Mouse (Mus musculus): ENCODE measurements around the gene Rhou. TPM values are rescaled to one million over a fixed set of nuclear protein-coding genes. Genes with fewer than 3 reads are reported as not detected.

The Rhou gene
- polyA plus RNA-seq, 1 experiment from 2014 or later, result 5.8 TPM

DNA sequence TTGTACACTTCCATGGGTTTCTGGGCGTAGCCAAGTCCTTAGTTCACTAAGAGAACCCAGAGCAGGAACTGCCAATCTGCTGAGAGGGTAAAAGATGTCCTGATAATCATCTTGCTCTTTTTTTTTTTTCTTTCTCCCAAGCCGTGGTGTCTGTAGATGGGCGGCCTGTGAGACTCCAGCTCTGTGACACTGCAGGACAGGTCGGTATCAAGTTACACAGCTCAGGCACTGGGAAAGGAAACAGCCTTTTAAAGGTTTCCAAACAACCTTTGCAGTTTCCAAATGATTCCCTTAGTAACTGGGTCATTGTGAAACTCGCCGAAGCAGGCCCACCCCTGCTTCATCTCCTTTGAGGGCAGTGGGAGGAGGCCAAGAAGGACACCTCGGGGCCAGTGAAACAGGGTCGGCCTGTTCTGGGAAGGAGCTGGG is 1.6 kb downstream of the Rhou start:
- ATAC-seq, result peak; percentile 45
- Histone ChIP-seq H3K4me3 (ENCODE audit: low read depth, low read length) (peak overlapping the region; percentile 74), H3K9ac (replicated peaks; ENCODE audit: low read depth) (no peak overlapping the region; the same call in 1 of the 2 replicates), H3K27ac (ENCODE audit: low read length) (peak overlapping the region; percentile 90; the same call in 1 of the 2 replicates), H3K27me3 (replicated peaks; ENCODE audit: insufficient read depth, low read length) (no peaks in the 10 kb centered on the region), H3K36me3 (ENCODE audit: insufficient read depth, low read length) (no peaks in the 10 kb centered on the region), H3K4me1 (ENCODE audit: insufficient read depth, low read depth, low read length) (0 out of 2 replicates have a peak, but pooled peaks cover 3% of the 10 kb centered on the region), H3K4me2 (replicated peaks; ENCODE audit: low read depth, low read length) (peak overlapping the region; percentile 87), H3K9me3 (ENCODE audit: low read length) (no peaks in the 10 kb centered on the region)
- TF ChIP-seq EP300 (IDR thresholded peaks at IDR 0.05) (no peak), CTCF (IDR thresholded peaks at IDR 0.05) (no peak)
- 17% methylated on average over 8 of the region's 8 CpGs for WGBS
- peak; percentile 82 for DNase-seq (ENCODE audit: low spot score)

DNA sequence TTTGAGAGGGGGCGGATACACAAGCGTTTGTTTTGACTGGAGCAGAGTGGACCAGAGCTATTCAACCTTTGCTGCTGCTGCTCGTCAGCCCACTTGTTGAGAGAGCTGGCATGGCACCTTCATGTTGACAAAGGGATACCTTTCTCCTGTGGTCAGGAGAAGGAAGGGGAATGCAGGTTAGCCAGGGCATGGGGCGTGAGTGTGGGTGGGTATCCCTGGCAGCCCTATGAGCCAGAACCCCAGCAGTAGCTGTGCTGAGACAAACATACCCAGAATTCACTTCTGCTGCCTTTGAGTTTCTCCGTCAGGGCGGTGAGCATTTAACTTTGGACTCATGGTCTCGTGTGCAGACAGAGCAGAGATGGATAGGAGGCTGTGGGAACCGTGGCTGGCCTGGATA is 4.1 kb downstream of the Rhou start:
- no peak for TF ChIP-seq EP300 (IDR thresholded peaks at IDR 0.05)
- TF ChIP-seq CTCF (IDR thresholded peaks at IDR 0.05), result no peak
- no peak for DNase-seq (ENCODE audit: low spot score)
- no peak for ATAC-seq
- Histone ChIP-seq H3K9ac (replicated peaks; ENCODE audit: low read depth) (no peak overlapping the region), H3K27ac (ENCODE audit: low read length) (no peak overlapping the region), H3K27me3 (replicated peaks; ENCODE audit: insufficient read depth, low read length) (no peaks in the 10 kb centered on the region), H3K36me3 (ENCODE audit: insufficient read depth, low read length) (0 out of 2 replicates have a peak, but pooled peaks cover 2% of the 10 kb centered on the region), H3K4me3 (ENCODE audit: low read depth, low read length) (no peak overlapping the region), H3K4me2 (replicated peaks; ENCODE audit: low read depth, low read length) (no peak overlapping the region), H3K4me1 (ENCODE audit: insufficient read depth, low read depth, low read length) (0 out of 2 replicates have a peak, but pooled peaks cover 3% of the 10 kb centered on the region), H3K9me3 (ENCODE audit: low read length) (no peaks in the 10 kb centered on the region)
- 81% methylated on average over 8 of the region's 8 CpGs for WGBS

DNA sequence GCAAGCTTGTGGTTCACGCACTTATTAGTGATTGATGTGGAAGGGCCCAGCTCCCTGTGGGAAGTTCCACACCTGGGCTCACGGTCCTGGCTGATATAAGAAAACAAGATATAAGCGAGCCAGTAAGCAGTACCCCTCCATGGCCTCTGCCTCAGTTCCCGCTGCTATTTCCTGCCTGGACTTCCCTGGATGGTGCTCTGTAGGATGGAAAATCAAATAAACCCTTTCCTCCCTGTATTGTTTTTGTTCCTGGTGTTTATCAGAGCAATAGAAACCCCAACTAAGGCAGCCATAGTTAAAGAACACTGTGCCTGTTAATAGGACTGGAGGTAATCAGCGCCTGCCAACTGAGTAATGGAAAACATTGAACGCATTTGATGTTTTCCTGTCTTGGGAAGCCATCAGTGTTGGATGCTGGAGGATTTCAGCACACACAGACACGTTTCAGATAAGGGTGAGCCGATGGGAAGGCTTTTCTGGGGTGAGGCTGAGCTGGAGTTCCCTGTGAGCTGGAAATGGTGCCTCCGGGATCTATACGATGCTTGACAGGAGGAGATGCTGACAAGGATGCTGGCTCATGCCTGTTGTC is 5.8 kb downstream of the Rhou start:
- Histone ChIP-seq H3K36me3 (ENCODE audit: insufficient read depth, low read length) (0 out of 2 replicates have a peak, but pooled peaks cover 2% of the 10 kb centered on the region), H3K9ac (replicated peaks; ENCODE audit: low read depth) (no peak overlapping the region), H3K27me3 (replicated peaks; ENCODE audit: insufficient read depth, low read length) (no peaks in the 10 kb centered on the region), H3K4me1 (ENCODE audit: insufficient read depth, low read depth, low read length) (no peaks in the 10 kb centered on the region), H3K9me3 (ENCODE audit: low read length) (no peaks in the 10 kb centered on the region), H3K27ac (ENCODE audit: low read length) (no peak overlapping the region), H3K4me3 (ENCODE audit: low read depth, low read length) (no peak overlapping the region), H3K4me2 (replicated peaks; ENCODE audit: low read depth, low read length) (no peak overlapping the region)
- ATAC-seq, result no peak
- TF ChIP-seq EP300 (IDR thresholded peaks at IDR 0.05) (no peak), CTCF (IDR thresholded peaks at IDR 0.05) (no peak)
- 75% methylated on average over 10 of the region's 10 CpGs for WGBS
- no peak for DNase-seq (ENCODE audit: low spot score)

DNA sequence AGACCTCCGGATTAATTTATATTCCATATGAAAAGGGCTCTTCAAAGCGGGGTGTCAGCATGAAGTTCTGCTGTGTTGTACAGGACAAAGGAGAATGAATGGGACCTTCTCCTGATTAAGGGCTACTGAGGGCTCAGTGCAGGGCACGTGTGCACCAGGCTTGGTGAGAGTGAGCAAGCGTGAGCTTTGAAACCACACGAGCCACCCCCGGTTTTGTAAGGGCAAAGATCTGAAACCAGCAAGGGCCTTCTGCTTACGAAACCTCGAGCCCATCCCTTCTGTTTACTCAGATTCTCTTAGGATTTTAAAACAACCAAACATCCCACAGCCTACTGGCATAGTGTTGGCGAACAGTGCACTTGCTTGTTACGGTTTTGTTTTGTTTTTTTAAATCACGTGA is 7.8 kb downstream of the Rhou start:
- WGBS, result 84% methylated on average over 11 of the region's 11 CpGs
- Histone ChIP-seq H3K27ac (ENCODE audit: low read length) (no peak overlapping the region), H3K4me3 (ENCODE audit: low read depth, low read length) (no peak overlapping the region), H3K4me1 (ENCODE audit: insufficient read depth, low read depth, low read length) (no peaks in the 10 kb centered on the region), H3K9ac (replicated peaks; ENCODE audit: low read depth) (no peak overlapping the region), H3K36me3 (ENCODE audit: insufficient read depth, low read length) (0 out of 2 replicates have a peak, but pooled peaks cover 2% of the 10 kb centered on the region), H3K27me3 (replicated peaks; ENCODE audit: insufficient read depth, low read length) (no peaks in the 10 kb centered on the region), H3K9me3 (ENCODE audit: low read length) (no peaks in the 10 kb centered on the region), H3K4me2 (replicated peaks; ENCODE audit: low read depth, low read length) (no peak overlapping the region)
- no peak for TF ChIP-seq CTCF (IDR thresholded peaks at IDR 0.05)
- no peak for TF ChIP-seq EP300 (IDR thresholded peaks at IDR 0.05)
- ATAC-seq (no peak), DNase-seq (ENCODE audit: low spot score) (no peak)

DNA sequence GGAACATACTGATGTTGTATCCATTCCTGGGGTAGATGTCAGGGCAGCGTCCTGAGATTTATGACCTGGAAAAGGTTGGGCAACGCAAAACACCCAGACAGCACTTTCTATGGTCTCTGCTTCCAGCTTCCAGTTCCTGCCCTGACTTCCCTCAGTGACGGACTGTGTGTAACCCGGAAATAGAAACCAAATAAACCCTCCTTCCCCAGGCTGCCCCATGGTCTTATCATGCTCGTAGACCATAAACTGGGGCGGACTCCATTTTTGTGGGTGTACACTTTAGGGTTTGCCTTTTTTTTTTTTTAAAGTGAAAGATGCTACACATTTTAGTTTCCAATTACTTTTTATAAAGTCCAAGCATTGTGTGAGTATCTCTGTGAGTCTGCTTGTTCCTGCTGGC is 11.9 kb downstream of the Rhou start:
- Histone ChIP-seq H3K27ac (ENCODE audit: low read length) (no peak overlapping the region), H3K9me3 (ENCODE audit: low read length) (no peaks in the 10 kb centered on the region), H3K4me1 (ENCODE audit: insufficient read depth, low read depth, low read length) (no peaks in the 10 kb centered on the region), H3K9ac (replicated peaks; ENCODE audit: low read depth) (no peak overlapping the region), H3K27me3 (replicated peaks; ENCODE audit: insufficient read depth, low read length) (no peaks in the 10 kb centered on the region), H3K36me3 (ENCODE audit: insufficient read depth, low read length) (0 out of 2 replicates have a peak, but pooled peaks cover 2% of the 10 kb centered on the region), H3K4me2 (replicated peaks; ENCODE audit: low read depth, low read length) (no peak overlapping the region), H3K4me3 (ENCODE audit: low read depth, low read length) (no peak overlapping the region)
- WGBS, result 55% methylated on average over 6 of the region's 6 CpGs
- TF ChIP-seq CTCF (IDR thresholded peaks at IDR 0.05), result no peak
- TF ChIP-seq EP300 (IDR thresholded peaks at IDR 0.05), result no peak
- no peak for DNase-seq (ENCODE audit: low spot score)
- no peak for ATAC-seq

DNA sequence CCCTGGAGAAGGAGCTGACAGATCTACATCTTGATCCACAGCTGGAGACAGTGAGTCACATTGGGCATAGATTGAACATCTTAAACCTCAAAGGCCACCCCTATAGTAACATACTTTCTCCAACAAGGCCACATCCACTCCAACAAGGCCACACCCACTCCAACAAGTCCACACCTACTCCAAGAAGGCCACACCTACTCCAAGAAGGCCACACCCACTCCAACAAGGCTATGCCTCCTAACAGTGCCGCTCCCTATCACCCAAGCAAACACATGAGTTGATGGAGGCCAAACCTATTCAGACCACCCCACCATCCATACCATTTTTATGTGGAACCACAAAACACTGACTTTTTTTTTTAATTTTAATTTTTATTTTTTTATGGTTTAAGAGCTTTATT is 13.1 kb downstream of the Rhou start:
- H3K4me3 ChIP-seq (ENCODE audit: low read depth, low read length), result no peak overlapping the region
- no peak overlapping the region for H3K9ac ChIP-seq (replicated peaks; ENCODE audit: low read depth)
- no peak for DNase-seq (ENCODE audit: low spot score)
- H3K4me2 ChIP-seq (replicated peaks; ENCODE audit: low read depth, low read length), result no peak overlapping the region
- no peak for ATAC-seq
- H3K36me3 ChIP-seq (ENCODE audit: insufficient read depth, low read length), result no peaks in the 10 kb centered on the region
- WGBS, result 82% methylated on average over 1 of the region's 1 CpGs
- H3K4me1 ChIP-seq (ENCODE audit: insufficient read depth, low read depth, low read length), result no peaks in the 10 kb centered on the region
- H3K27me3 ChIP-seq (replicated peaks; ENCODE audit: insufficient read depth, low read length), result no peaks in the 10 kb centered on the region
- no peak overlapping the region for H3K27ac ChIP-seq (ENCODE audit: low read length)
- H3K9me3 ChIP-seq (ENCODE audit: low read length), result no peaks in the 10 kb centered on the region
- no peak for TF ChIP-seq CTCF (IDR thresholded peaks at IDR 0.05)
- TF ChIP-seq EP300 (IDR thresholded peaks at IDR 0.05), result no peak

All from lung, postnatal 0 days (tissue).